Mouse (Mus musculus): ENCODE measurements around the gene Sh3pxd2b.

DNA sequence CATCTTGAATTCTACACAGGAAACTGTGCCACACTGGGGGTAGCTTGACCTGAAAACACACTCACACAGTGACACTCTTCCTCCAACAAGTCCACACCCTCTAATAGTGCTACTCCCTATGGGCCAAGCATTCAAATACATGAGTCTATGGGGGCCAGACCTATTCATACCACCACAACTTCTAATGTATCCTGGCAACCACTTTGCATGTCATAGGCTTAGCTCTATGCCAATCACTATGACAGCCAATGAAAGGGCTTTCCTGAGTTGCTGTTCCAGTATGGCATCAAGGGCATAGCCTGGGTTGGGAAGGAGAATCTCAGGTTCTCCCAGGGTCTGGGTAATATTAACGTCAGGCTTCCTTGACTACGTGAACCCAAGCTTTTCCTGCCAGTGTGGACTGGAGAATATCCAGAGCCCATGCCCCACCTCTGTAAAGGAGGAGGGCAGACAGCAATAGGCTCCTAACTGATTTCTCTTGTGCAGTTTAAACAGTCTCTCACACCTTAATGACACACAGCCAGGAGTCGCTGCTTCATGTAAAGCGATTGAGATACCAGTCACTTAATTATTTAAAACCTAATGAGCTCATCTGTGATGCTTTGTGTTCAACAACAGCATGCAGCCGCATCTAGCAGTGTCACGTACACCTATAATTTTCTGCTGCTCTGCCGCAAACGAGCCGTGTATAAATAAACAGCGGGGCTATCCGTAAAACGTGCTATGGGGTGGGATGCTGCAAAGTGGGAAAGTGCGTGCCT is 25.8 kb downstream of the Sh3pxd2b start:
- TF ChIP-seq MAX (IDR thresholded peaks at IDR 0.05) (no peak), MYOG (IDR thresholded peaks at IDR 0.05; ENCODE audit: control insufficient read depth, extremely low read depth, insufficient read length) (no peak)

Data from C2C12 (cell line).